ENCODE assay signal across 8 mouse cellular contexts in the genomic region with DNA sequence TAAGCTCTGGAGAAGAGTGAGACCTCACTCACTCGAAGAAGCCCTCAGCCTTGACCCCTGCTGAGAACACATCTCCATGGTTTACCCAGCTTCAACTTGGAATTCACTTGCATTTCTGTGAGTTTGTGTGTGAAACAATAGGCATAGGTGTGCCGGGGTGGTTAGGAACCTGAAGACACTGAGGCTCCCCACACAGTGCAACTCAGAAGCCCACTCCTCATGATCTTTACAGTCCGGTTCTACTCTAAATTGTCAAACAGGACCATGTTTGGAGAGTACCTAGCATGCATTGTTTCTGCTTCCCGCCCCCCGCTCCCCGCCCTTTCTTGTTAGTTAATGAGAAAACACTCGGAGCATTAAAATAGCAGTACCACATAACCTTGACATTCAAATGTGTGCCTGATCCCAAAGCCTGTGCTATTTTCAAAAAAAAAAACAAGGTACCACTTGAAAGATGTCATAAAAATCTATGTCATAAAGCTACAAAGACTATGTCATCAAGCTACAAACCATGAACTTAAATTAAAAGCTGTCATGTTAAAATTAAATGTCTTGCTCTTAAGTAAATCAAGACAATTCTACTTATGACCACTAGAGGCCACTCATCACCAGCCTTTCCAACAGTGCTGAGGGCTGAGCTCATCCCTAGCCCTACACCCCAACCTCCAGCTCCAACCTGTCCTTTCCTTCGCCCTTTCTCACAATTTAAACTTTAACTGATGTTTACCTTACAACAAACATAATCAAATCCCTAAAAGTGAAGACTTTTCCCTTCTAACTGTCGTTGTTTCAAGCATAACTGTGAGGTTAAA. TPM values are rescaled to one million over a fixed set of nuclear protein-coding genes. Genes with fewer than 3 reads are reported as not detected.
DNase-seq lines count a peak whose midpoint lies in the region; ATAC-seq and TF ChIP-seq lines count a peak whose summit lies in the region.

No protein-coding gene starts in this region.

- no peak overlapping the region for H3K9ac ChIP-seq in hindbrain, embryonic 12.5 days
- H3K9ac ChIP-seq in stomach, postnatal 0 days (ENCODE audit: low read length): no peak overlapping the region

- no peak for TF ChIP-seq EP300 in stomach, postnatal 0 days (optimal IDR thresholded peaks at IDR 0.05)

- H3K9me3 ChIP-seq in heart, embryonic 10.5 days: no peaks in the 10 kb centered on the region
- no peaks in the 10 kb centered on the region for H3K9me3 ChIP-seq in hindbrain, embryonic 12.5 days (replicated peaks)
- H3K9me3 ChIP-seq in stomach, postnatal 0 days (ENCODE audit: control insufficient read depth, low read length): no peaks in the 10 kb centered on the region

- peak; percentile 19 for DNase-seq in heart, adult 8-10 months (ENCODE audit: low spot score)
- DNase-seq in heart, embryonic 10.5 days (ENCODE audit: low spot score): no peak
- DNase-seq in A20 (ENCODE audit: low read depth, low spot score): peak; percentile 58
- DNase-seq in embryo, embryonic 10 days (ENCODE audit: low spot score): peak; percentile 82
- peak; percentile 47 for DNase-seq in lung, postnatal 14 days
- peak; percentile 26 for DNase-seq in stomach, postnatal 0 days (ENCODE audit: low spot score)

- no peak overlapping the region for H3K4me3 ChIP-seq in heart, embryonic 10.5 days
- no peak overlapping the region for H3K4me3 ChIP-seq in hindbrain, embryonic 12.5 days
- H3K4me3 ChIP-seq in stomach, postnatal 0 days (ENCODE audit: low read depth, low read length): no peak overlapping the region

- H3K4me1 ChIP-seq in heart, embryonic 10.5 days: no peaks in the 10 kb centered on the region
- no peaks in the 10 kb centered on the region for H3K4me1 ChIP-seq in hindbrain, embryonic 12.5 days
- H3K4me1 ChIP-seq in stomach, postnatal 0 days (replicated peaks; ENCODE audit: control insufficient read depth, insufficient read depth): no peaks in the 10 kb centered on the region

- peak; percentile 76 for ATAC-seq in activated CD4-positive, CD25-positive, alpha-beta regulatory T cell, adult 4 months
- ATAC-seq in hindbrain, embryonic 12.5 days (ENCODE audit: low FRiP score): peak; percentile 80
- ATAC-seq in stomach, postnatal 0 days (ENCODE audit: low FRiP score, low TSS enrichment): 0 out of 2 replicates have a peak, but pooled peaks have one; percentile 53

- no peaks in the 10 kb centered on the region for H3K36me3 ChIP-seq in heart, embryonic 10.5 days
- H3K36me3 ChIP-seq in hindbrain, embryonic 12.5 days: no peaks in the 10 kb centered on the region
- no peaks in the 10 kb centered on the region for H3K36me3 ChIP-seq in stomach, postnatal 0 days (ENCODE audit: control insufficient read depth, insufficient read depth, low read length)

- peak; percentile 91 for TF ChIP-seq CTCF in stomach, postnatal 0 days (IDR thresholded peaks at IDR 0.05; ENCODE audit: low read depth)

- no peak overlapping the region for H3K27ac ChIP-seq in heart, embryonic 10.5 days
- no peak overlapping the region for H3K27ac ChIP-seq in hindbrain, embryonic 12.5 days
- no peak overlapping the region for H3K27ac ChIP-seq in stomach, postnatal 0 days (replicated peaks)

- no peak overlapping the region for H3K4me2 ChIP-seq in hindbrain, embryonic 12.5 days (replicated peaks)
- no peak overlapping the region for H3K4me2 ChIP-seq in stomach, postnatal 0 days (replicated peaks; ENCODE audit: low read depth)

- H3K27me3 ChIP-seq in heart, embryonic 10.5 days (ENCODE audit: insufficient read depth, poor library complexity, severe bottlenecking): no peaks in the 10 kb centered on the region
- H3K27me3 ChIP-seq in hindbrain, embryonic 12.5 days: no peaks in the 10 kb centered on the region
- H3K27me3 ChIP-seq in stomach, postnatal 0 days (ENCODE audit: control insufficient read depth, insufficient read depth, low read length): no peaks in the 10 kb centered on the region

- 46% methylated on average over 9 of the region's 9 CpGs for WGBS in heart, embryonic 10.5 days
- WGBS in hindbrain, embryonic 12.5 days: 48% methylated on average over 9 of the region's 9 CpGs
- 31% methylated on average over 9 of the region's 9 CpGs for WGBS in stomach, postnatal 0 days

RNA-seq across cellular contexts. Expression of a gene that starts 19.8 kb away (rescaled TPM):
- under 1 TPM in 2 of 4 experiments, not detected in 2; 0.16 TPM for total RNA-seq in heart, adult 8-10 months (2022)
- polyA plus RNA-seq in heart, embryonic 10.5 days (2016; fragmentation: Nextera tagmentation; extraction: Ambion mirVana): 1.6 and 2.3 TPM in 2 replicates
- polyA plus RNA-seq in activated CD4-positive, CD25-positive, alpha-beta regulatory T cell, adult 4 months (2017; shearing (Covaris generic)): under 1 TPM in 1 of 2 experiments, not detected in 1; 0.82 TPM
- polyA plus RNA-seq in hindbrain, embryonic 12.5 days (2016; fragmentation: Nextera tagmentation; extraction: Ambion mirVana): 12.4 and 14.8 TPM in 2 replicates
- polyA plus RNA-seq in stomach, postnatal 0 days (2015; fragmentation: Nextera tagmentation; extraction: Ambion mirVana): 0.65 and 0.80 TPM in 2 replicates

RNA-seq across cellular contexts. Expression of a gene that starts 24.7 kb away (rescaled TPM):
- 10 to 100 TPM; 11.3 to 17.9 (median 14.1) TPM for total RNA-seq in heart, adult 8-10 months (2022)
- 49.3 and 49.5 TPM in 2 replicates for polyA plus RNA-seq in heart, embryonic 10.5 days (2016; fragmentation: Nextera tagmentation; extraction: Ambion mirVana)
- polyA plus RNA-seq in activated CD4-positive, CD25-positive, alpha-beta regulatory T cell, adult 4 months (2017; shearing (Covaris generic)): 10 to 100 TPM; 14.8 to 22.9 TPM
- polyA plus RNA-seq in hindbrain, embryonic 12.5 days (2016; fragmentation: Nextera tagmentation; extraction: Ambion mirVana): 80.2 and 81.6 TPM in 2 replicates
- polyA plus RNA-seq in stomach, postnatal 0 days (2015; fragmentation: Nextera tagmentation; extraction: Ambion mirVana): 30.9 and 31.4 TPM in 2 replicates
